Mouse (Mus musculus): ENCODE measurements around the gene Dcpp3.
A peak's percentile ranks its signal among the peaks of the same experiment; 100 is the strongest.

- TF ChIP-seq POLR2A (IDR thresholded peaks at IDR 0.05; ENCODE audit: borderline replicate concordance, low read depth, low read length) = no peak
- peak; percentile 79 for TF ChIP-seq CTCF (IDR thresholded peaks at IDR 0.05; ENCODE audit: low read depth, low read length)
Observed at GRCm38 (mm10) chr17:23960084-23960738, 43.0 kb downstream of the Dcpp3 start.

Measured in bone marrow macrophage, adult 2 months (primary cell).